Mouse (Mus musculus) kidney, postnatal 4 days (tissue): ENCODE measurements around the gene Sh3pxd2a.
A peak's percentile ranks its signal among the peaks of the same experiment; 100 is the strongest.
"Not testable (repeated sequence)": the region's sequence is repeated elsewhere in the genome, so short reads cannot be mapped to it uniquely, and the experiment has no call there.

ENCODE experiments used
- DNase-seq, 2 experiments: peaks; one replicate each; pipeline ENCODE4 v3.0.0; 2021; ENCODE audit warnings: mixed read lengths in 2 of 2

Sh3pxd2a gene

GRCm38 (mm10) chr19:47405548-47405947, 58.7 kb downstream of the Sh3pxd2a start:
- no peak for DNase-seq

- no peak for DNase-seq
Observed at GRCm38 (mm10) chr19:47403391-47404379, 60.5 kb downstream of the Sh3pxd2a start.

- peak in 1 of 2 experiments; percentile 48 for DNase-seq
Observed at GRCm38 (mm10) chr19:47402976-47403375, 61.2 kb downstream of the Sh3pxd2a start.

DNA sequence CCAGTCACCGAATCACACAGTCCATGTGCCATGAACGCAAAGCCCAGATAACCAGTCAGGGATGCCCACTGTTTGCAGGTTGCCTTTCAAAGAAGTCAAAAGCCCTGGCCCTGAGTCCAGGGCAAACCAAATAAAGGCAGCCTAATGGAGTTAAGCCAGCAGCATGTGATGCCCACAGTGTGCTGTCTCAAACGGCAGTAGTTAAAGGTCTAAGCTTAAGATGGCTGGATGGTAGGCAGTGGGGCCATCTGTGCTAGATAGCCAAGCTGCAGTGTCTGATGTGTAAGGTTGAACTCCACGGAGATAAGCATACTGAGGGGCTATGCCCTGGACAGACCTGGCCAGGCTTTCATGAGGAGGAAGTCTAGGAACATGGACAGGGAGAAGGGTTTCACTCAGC, 61.7 kb downstream of the Sh3pxd2a start:
- no peak for DNase-seq

GRCm38 (mm10) chr19:47399709-47400108, 64.5 kb downstream of the Sh3pxd2a start:
- DNase-seq, result no peak

GRCm38 (mm10) chr19:47399029-47399428, 65.2 kb downstream of the Sh3pxd2a start:
- no peak for DNase-seq

DNA sequence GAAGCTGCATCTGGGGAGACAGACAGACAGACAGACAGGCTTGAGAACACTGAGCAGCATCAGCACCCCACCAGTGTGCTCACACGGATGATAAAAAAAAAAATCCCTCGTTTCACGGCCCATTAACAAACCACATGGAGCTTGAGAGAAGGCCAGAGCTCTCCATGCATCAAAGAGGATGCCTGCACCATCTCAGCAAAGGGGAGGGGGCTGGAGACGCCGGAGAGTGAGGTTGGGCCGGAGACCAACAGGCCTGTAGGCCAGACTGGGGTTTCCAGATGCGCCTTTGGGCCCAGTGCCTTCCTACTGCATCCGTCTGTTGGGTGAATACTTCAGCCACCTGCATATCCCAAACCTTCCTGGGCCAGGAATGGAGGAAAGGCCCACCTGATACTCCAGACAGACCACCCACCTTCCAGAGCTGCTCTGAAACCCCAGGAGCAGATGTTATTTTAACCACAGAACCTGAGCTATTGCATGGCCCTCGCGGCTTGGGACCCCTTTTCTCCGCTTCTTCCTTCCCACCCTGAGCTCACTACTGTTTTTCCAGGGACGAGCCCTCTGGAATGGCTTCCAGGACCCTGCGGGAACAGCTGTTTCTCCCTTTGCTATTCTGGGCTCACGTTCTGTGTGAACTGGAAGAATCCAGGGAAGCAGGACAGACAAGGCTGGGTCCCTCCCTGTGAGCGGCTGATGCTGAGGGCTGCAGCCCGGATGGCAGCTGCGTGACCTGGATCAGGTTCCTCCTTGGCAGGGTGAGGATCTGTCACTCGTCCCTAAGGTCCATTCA, 66.1 kb downstream of the Sh3pxd2a start:
- peak in 1 of 2 experiments; percentile 43 for DNase-seq

- DNase-seq, result no peak
Observed at GRCm38 (mm10) chr19:47395338-47395737, 68.9 kb downstream of the Sh3pxd2a start.

DNA sequence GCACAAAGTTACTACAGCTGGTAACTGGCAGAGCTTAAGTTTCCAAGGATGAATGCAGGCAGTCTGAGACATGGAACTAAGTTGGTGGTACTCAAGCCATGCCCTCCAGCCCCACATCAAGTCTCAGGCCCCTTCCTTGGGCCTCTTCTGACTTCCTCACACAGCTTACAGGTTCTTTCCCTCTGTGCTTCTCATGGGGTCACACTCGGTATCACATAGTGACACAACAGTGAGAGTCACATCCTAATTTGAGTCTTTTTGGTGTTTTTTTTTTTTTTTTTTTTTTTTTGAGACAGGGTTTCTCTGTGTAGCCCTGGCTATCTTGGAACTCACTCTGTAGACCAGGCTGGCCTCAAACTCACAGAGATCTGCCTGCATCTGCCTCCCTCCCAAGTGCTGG, 69.4 kb downstream of the Sh3pxd2a start:
- DNase-seq, result not testable (repeated sequence)

DNA sequence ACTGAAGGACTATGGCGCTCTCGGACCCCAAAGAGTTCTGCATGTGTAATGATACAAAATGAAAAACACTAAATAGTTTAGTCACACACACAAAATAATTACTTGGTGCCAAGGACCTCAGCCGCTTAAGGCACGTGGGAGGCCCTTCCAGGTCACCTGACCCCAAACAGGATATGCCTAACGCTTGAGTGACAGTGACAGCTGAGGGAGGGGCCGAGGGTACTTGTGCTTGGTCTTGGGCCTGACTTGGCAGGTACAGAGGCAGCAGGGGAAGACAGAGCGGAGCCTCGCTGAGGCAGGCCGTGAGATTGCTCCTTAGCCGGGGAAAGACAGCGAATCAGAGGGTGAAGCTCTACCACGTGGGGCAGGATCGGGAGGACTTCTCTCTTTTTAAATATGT, 73.3 kb downstream of the Sh3pxd2a start:
- no peak for DNase-seq

- peak; percentile 57 to 69 for DNase-seq
Observed at GRCm38 (mm10) chr19:47387887-47388286, 76.3 kb downstream of the Sh3pxd2a start.

GRCm38 (mm10) chr19:47387395-47387794, 76.8 kb downstream of the Sh3pxd2a start:
- DNase-seq, result no peak

- no peak for DNase-seq
Observed at GRCm38 (mm10) chr19:47385971-47386370, 78.2 kb downstream of the Sh3pxd2a start.

GRCm38 (mm10) chr19:47384639-47385038, 79.6 kb downstream of the Sh3pxd2a start:
- DNase-seq, result no peak

DNA sequence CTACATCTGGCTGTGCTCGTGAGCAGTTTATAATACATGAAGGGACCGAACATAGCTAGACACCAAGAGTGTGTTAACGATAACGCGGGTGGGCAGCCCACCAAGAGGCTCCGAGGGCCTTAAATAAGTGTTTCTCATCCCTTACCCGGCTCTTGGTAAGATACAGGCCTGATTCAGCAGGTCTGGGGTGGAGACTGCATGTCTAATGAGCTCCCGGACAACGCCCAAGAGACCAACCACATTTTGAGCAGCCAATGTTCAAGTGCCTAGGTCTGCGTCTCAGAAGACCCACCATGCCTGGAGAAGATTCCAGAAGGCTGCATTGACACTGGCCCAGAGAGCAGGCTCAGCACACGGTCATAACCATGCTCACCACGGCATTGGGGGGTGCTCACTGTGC, 80.2 kb downstream of the Sh3pxd2a start:
- DNase-seq, result no peak

DNA sequence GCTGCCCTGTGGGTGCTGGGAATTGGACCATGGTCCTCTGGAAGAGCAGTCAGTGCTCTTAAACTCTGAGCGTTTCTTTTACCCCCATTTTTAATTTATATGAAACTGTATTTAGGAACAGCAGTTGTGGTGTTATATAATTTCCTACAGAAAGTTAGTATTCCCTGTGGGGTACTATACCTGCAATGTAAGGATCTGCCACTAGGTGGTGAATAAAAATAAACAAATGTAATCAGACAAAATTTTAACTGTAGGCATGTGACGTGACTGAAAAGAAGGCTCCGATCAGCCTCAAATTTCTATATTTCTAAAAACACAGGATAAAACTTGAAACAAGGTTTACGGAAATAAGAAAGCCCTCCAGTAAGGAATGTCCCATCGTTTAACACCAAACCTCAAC, 81.9 kb downstream of the Sh3pxd2a start:
- no peak for DNase-seq

GRCm38 (mm10) chr19:47381011-47381410, 83.2 kb downstream of the Sh3pxd2a start:
- DNase-seq, result no peak

DNA sequence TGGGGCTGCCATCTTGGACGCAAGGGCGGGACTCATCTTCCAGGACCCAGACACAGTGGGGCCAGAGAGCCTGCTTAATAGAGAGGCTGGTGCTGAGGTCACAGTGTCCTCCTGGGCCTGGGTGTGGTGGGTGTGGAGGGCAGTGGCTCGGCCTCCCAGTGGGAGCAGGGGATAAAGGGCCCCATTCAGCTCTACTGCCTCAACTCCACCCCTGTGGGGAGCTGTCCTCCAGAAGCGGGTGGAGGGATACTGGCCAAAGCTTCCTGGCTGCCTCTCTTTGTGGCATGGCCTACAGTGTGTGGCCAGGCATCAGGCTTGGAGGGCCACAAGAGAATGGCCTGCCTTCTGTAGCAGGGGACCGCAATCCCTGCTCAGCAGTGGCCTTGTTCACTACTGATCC, 85.1 kb downstream of the Sh3pxd2a start:
- DNase-seq, result no peak

GRCm38 (mm10) chr19:47374916-47375573, 89.2 kb downstream of the Sh3pxd2a start:
- DNase-seq, result no peak

DNA sequence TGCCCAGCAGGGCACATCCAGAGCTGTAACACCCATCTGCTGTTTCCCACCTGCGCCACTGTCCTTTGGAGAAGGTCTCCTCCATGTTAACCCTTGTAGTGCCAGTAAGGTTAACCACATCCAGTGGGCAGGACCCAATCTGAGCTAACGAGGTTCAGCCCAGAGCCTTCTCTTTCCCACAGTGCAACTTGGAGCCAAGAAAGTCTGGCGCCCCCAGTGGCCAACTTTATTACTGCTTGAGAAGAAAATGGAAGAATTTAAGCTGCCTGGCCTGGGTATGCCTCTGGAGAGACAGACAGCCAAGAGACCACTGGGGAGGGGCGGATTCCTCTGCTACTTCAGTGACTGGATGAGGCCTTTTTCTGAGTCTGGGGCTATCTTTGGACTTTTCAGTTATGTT, 89.8 kb downstream of the Sh3pxd2a start:
- DNase-seq, result peak; percentile 75 to 78

GRCm38 (mm10) chr19:47372044-47372443, 92.2 kb downstream of the Sh3pxd2a start:
- no peak for DNase-seq

DNA sequence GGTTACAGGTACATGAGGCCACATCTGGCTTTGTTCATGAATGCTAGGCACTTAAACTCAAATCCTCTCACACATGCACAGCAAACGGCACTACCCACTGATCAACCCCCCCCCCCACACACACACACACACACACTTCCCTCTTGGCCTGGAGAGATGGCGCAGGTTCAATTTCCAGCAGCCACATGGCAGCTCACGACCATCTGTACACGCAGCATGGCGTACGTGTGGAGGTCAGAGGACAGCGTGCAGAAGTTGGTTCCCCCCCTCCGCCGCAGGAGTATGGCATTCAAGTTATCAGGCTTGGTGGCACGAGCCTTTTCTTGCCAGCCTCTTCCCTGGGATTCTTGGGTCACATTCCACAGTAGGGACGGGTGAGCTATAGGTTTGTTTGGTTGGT, 92.7 kb downstream of the Sh3pxd2a start:
- DNase-seq, result no peak

DNA sequence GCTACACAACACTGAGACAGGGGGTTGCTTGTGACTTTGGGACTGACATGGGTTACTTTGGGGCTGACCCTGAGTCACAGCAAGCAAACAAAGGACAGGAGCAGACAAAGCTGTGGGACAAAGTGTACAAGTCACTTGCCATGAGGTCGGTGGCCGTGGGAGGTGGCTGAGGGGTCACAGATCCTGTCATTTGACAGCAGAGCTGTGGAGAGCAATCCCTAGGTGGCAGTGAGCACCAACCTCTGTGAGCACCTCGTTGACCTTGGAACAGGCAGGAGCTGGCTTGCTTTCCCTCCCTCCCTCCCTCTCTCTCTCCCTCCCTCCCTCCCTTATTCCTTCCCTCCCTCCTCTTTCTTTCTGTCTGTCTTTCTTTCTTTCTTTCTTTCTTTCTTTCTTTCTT, 95.2 kb downstream of the Sh3pxd2a start:
- DNase-seq, result no peak
